Mouse (Mus musculus) kidney, adult 2 months (tissue): Measurements from ENCODE around the gene Gm21974. TPM values are rescaled to one million over a fixed set of nuclear protein-coding genes. Genes with fewer than 3 reads are reported as not detected.

Experiments used
- DNase-seq: peaks from one replicate; pipeline ENCODE4 v3.0.0; 2021
- H3K27ac ChIP-seq: fragments of 200-500 bp; 2 replicates; pipeline ENCODE4 v1.5.1; 2012; ENCODE audit warnings: low read depth, low read length, control low read depth, inconsistent platforms; ENCODE audit not compliant: insufficient read depth
- H3K27me3 ChIP-seq: fragments of 200-500 bp; replicated peaks from 2 replicates; pipeline ENCODE4 v1.6.1; 2012; ENCODE audit warnings: mild to moderate bottlenecking, moderate library complexity, low read length, inconsistent platforms; ENCODE audit not compliant: control insufficient read depth, insufficient read depth
- H3K36me3 ChIP-seq: fragments of 200-500 bp; 2 replicates; pipeline ENCODE4 v1.6.1; 2012; ENCODE audit warnings: mild to moderate bottlenecking, moderate library complexity, low read length, inconsistent platforms; ENCODE audit not compliant: control insufficient read depth, insufficient read depth
- H3K4me1 ChIP-seq: fragments of 200-500 bp; 2 replicates; pipeline ENCODE4 v1.6.1; 2011; ENCODE audit warnings: low read length; ENCODE audit not compliant: control insufficient read depth, insufficient read depth
- H3K4me3 ChIP-seq: fragments of 200-500 bp; 2 replicates; pipeline ENCODE4 v1.5.1; 2011; ENCODE audit warnings: mild to moderate bottlenecking, low read depth, low read length, control low read depth; ENCODE audit not compliant: insufficient read depth
- CTCF ChIP-seq: fragments of 200-500 bp; conservative IDR thresholded peaks from 2 replicates; pipeline ENCODE4 v1.5.1; 2011; ENCODE audit warnings: low read depth, mild to moderate bottlenecking, control low read depth, low read length, moderate library complexity, mixed read lengths; ENCODE audit not compliant: insufficient read depth, insufficient read length
- POLR2A ChIP-seq: fragments of 200-500 bp; IDR thresholded peaks from one replicate; pipeline ENCODE4 v1.6.1; 2011; ENCODE audit warnings: low read depth, low read length, control low read depth
- WGBS: fragments of 180-500 bp; shearing (Covaris S2); methylation state at CpG from one replicate; pipeline ENCODE4 v1.1.7; 2018; 5-methylcytosine and 5-hydroxymethylcytosine counted together
- polyA plus RNA-seq: library from polyadenylated mRNA; depleted of rRNA; stranded (reverse); fragments of >200 nt; gene quantifications from 2 replicates; pipeline ENCODE4 v1.2.3, GENCODE M21; 2012

Gene Gm21974
- polyA plus RNA-seq, 1 experiment: not detected

DNA sequence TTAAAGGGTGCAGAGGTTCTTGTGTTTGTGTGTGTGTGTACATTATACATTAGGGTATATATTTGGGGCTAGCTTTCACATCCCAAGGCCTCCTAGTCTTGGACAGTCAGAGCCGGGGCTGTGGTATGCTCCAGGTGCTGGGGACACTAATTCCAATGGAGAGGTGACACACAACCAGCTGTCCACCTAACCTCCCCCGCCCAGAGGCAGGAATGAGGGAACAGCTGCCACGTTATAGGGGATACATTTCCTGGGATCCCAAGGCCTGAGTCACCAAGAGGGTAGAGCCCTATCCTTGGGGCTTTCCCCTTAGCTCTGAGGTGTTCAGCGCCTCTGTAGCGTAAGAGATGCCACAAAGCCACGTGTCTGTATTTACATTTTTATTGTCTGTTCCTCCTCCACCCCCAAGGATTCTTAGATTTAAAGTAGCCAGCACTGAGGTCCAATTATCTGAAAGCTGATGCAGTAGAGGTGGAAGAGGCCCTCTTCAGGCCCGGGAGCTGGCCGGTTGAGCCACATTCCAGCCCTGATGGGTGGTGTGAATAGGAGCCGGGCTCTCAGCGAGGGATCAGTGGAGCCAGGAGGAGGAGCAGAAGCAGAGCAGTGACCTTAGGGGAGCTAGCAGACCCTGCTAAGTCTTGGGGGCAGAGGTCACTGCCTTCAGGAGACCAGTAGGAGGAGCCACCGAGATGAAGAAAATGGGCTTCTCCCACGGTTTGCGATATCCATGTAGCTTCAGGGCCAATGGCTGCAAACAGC is 37.2 kb upstream of the Gm21974 start:
- H3K27ac ChIP-seq: peak overlapping the region; percentile 58
- H3K4me1 ChIP-seq: peaks cover 43% of the 10 kb centered on the region
- 24% methylated on average over 13 of the region's 13 CpGs for WGBS
- H3K27me3 ChIP-seq: no peaks in the 10 kb centered on the region
- no peak for TF ChIP-seq CTCF
- no peak for TF ChIP-seq POLR2A
- peak; percentile 70 for DNase-seq
- H3K4me3 ChIP-seq: no peak overlapping the region
- no peaks in the 10 kb centered on the region; the same call in 1 of the 2 replicates for H3K36me3 ChIP-seq

DNA sequence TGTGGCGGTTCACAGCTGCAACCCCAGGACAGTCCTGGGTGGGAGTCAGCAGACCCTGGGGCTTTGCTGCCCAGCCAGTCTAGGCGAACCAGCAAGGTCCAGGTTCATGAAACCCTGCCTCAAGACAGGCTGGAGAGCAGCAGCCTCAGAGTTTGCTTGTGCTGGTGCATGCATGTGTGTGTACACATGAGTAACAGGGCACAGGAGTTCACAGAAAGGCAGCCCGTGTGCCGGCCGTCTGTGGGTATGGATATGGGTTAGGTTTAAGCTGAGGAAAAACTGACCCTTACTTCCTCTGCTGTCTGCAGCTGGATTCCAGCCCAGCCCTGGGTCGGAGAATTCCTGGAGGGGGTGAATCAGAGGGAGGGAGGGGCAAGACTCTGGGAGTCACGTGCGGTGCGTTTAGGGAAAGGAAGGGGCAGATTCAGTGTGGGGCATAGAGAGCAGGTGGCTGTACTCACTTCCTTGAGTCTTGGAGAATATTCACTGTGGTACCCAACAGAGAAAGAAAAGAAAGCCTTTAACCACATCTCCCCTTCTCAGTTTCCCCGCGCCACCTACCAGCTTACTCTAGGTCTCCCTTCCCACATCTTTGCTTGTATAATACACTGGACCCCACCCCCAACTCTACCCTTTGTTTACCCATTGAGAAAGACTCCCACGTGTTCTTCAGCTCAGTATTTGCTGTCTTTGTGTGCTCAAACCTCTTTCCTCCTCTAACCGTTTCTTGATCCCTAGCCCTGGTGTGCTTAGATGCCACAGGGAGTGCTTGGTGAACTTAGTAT is 36.3 kb upstream of the Gm21974 start:
- Histone ChIP-seq H3K27ac (peak overlapping the region; percentile 58), H3K36me3 (peaks cover 4% of the 10 kb centered on the region; the same call in 1 of the 2 replicates), H3K27me3 (no peaks in the 10 kb centered on the region), H3K4me3 (no peak overlapping the region), H3K4me1 (peaks cover 51% of the 10 kb centered on the region)
- peak; percentile 86 for DNase-seq
- 22% methylated on average over 13 of the region's 13 CpGs for WGBS
- TF ChIP-seq POLR2A (no peak), CTCF (no peak)

DNA sequence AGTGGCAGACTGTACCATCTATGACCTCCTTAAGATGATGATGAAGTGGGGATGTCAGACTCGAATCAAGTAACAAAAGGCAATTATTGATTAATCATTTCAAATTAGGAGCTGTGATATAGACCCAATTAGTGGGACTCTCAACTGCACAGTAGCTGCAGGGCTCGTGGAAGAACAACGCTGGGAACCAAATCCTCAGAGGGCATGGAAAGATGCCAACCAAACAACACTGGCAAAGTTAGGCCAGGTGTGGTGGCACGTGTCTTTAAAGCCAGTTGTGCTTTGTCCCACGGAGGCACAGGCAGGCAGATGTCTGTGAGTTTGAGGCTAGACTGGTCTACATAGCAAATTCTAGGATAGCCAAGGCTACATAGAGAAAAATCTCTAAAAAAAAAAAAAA is 35.4 kb upstream of the Gm21974 start:
- H3K4me3 ChIP-seq: 0 out of 2 replicates have a peak overlapping the region, but pooled peaks have one; percentile 23
- peaks cover 7% of the 10 kb centered on the region; the same call in 1 of the 2 replicates for H3K36me3 ChIP-seq
- H3K27me3 ChIP-seq: no peaks in the 10 kb centered on the region
- H3K27ac ChIP-seq: peak overlapping the region; percentile 46
- 36% methylated on average over 5 of the region's 5 CpGs for WGBS
- DNase-seq: peak; percentile 52
- peaks cover 57% of the 10 kb centered on the region for H3K4me1 ChIP-seq
- TF ChIP-seq POLR2A (no peak), CTCF (no peak)

DNA sequence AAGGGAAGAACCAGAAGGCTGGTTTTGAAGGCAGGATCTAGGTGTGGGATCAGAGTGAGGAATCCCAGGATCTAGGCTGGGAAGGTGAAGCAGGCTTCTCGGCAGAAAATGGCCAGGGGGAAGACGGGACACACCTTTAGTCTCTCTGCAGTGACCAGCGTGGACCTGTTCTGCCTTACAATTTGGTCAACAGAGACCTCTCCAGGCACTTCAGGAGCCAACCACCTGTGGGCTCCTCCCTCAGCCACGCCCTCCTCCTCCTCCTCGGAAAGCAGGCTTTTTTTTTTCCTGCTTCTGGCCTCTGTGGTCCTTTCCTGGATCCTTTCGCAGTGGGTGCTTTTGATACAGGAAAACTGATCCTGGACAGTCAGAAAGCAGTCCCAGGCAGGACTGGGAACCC is 34.7 kb upstream of the Gm21974 start, which contains the start of gene Prss8:
Gene Prss8, minus strand, starts transcription at position 182 of the 400 bp plus-strand sequence.
- Histone ChIP-seq H3K27me3 (no peaks in the 10 kb centered on the region), H3K27ac (peak within 1 kb of the TSS; percentile 93), H3K4me1 (peaks cover 60% of the 10 kb centered on the region), H3K4me3 (peak within 1 kb of the TSS; percentile 94), H3K36me3 (peaks cover 9% of the 10 kb centered on the region; the same call in 1 of the 2 replicates)
- WGBS: 21% methylated on average over 6 of the region's 6 CpGs
- DNase-seq: peak; percentile 96
- TF ChIP-seq POLR2A (peak; percentile 99), CTCF (no peak)

DNA sequence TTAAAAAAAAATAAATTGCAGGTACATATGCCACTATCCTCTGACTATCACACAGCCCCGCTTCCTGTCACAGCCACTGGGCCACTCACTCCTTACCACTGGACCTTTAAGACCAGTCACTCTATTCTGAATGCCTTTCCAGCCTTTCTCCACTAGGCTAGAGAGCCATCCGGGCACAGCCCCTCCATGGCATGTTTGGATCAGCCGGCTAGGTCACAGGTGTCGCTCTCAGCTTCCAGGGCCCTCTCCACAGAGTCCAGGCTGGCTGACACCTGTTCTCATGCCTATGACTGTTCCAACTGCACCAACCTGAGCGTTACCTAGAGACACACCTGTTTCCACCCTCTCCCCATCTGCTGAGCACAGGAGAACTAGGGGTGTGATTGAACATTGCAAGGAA is 33.3 kb upstream of the Gm21974 start:
- WGBS: 24% methylated on average over 5 of the region's 5 CpGs
- Histone ChIP-seq H3K36me3 (peaks cover 9% of the 10 kb centered on the region; the same call in 1 of the 2 replicates), H3K27ac (peak overlapping the region; percentile 93), H3K4me1 (peaks cover 62% of the 10 kb centered on the region), H3K4me3 (peak overlapping the region; percentile 94), H3K27me3 (no peaks in the 10 kb centered on the region)
- TF ChIP-seq POLR2A: peak; percentile 16
- no peak; the same call in 1 of the 2 replicates for TF ChIP-seq CTCF
- peak; percentile 72 for DNase-seq

DNA sequence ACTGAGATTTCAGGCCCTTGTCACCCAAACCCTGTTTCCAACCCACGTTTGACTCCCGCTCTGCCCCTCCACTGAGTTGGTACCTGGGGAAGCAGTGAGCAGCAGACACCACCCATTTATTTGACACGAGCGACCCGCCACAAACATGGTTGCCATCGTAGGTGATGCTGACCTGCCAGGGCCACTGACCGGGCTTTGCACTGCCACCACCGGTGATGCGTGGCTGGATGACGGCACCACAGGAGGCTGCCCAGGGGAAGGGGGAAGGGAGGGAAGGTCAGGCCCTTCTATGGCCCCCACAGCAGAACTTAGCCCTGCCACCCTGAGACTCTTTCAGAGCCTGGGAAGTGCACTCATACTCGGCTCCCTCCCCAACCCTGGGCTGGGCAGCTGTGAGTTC is 32.5 kb upstream of the Gm21974 start:
- WGBS: 39% methylated on average over 11 of the region's 11 CpGs
- Histone ChIP-seq H3K27ac (peak overlapping the region; percentile 93), H3K27me3 (no peaks in the 10 kb centered on the region), H3K4me3 (peak overlapping the region; percentile 94), H3K36me3 (peaks cover 9% of the 10 kb centered on the region; the same call in 1 of the 2 replicates), H3K4me1 (peaks cover 61% of the 10 kb centered on the region)
- no peak for TF ChIP-seq CTCF
- TF ChIP-seq POLR2A: peak; percentile 16
- DNase-seq: peak; percentile 62

DNA sequence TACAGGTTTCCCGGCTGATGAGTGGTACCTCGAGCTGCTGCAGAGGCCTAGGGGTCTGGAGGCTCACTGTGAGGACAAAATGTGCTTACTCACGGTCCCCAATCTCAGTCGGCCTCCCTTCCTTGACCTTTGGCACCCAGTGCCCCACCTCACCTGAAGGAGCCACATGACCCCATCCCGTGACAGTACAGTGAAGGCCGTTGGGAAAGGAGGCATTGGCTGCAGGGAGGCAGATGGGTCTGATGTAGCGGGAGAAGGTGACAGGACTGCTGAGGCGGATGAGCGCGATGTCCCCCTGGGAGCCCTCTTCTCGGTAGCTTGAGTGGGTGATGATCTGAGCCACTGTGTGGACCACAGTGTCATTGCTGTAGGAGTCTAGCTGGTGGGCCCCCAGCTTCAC is 31.6 kb upstream of the Gm21974 start:
- TF ChIP-seq POLR2A (peak; percentile 88), CTCF (no peak)

More for the DNA sequence above, 31.6 kb upstream of the Gm21974 start:
- H3K4me1 ChIP-seq: peaks cover 58% of the 10 kb centered on the region
- 53% methylated on average over 11 of the region's 11 CpGs for WGBS
- H3K4me3 ChIP-seq: peak overlapping the region; percentile 94
- DNase-seq: peak; percentile 91
- peaks cover 9% of the 10 kb centered on the region; the same call in 1 of the 2 replicates for H3K36me3 ChIP-seq
- H3K27me3 ChIP-seq: no peaks in the 10 kb centered on the region
- peak overlapping the region; percentile 93 for H3K27ac ChIP-seq
